Mouse (Mus musculus): ENCODE results near the gene Prss30. TPM values are rescaled to one million over a fixed set of nuclear protein-coding genes. Genes with fewer than 3 reads are reported as not detected.
"Not testable (repeated sequence)": the region's sequence is repeated elsewhere in the genome, so short reads cannot be mapped to it uniquely, and the experiment has no call there.

Gene Prss30
- polyA plus RNA-seq, 1 experiment from 2014 or later, result not detected

DNA sequence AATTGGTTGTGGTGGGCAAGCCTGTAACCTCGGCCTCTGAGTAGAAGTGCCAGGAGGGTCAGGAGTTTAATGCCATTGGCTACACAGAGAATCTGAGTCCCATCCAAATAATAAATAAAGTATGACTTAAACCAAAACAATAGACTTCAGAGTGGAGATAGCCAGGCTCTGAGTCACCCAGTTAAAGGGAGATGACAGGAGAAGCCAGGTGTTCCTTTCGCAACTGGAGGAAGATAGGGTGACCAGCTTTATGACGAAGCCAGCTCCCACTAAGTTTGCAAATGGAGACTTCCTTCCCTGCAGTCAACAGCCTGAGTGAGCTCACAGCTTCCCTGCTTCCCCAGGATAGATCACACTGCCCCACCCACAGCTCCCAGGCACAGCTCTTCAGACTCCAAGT is 895 bp downstream of the Prss30 start:
- Histone ChIP-seq H3K27me3 (no peaks in the 10 kb centered on the region), H3K4me2 (no peak overlapping the region), H3K36me3 (no peaks in the 10 kb centered on the region), H3K4me1 (no peaks in the 10 kb centered on the region), H3K9me3 (no peaks in the 10 kb centered on the region), H3K9ac (no peak overlapping the region), H3K4me3 (no peak overlapping the region), H3K27ac (no peak overlapping the region)
- 52% methylated on average over 3 of the region's 3 CpGs for WGBS
- ATAC-seq (ENCODE audit: insufficient number of reproducible peaks, low FRiP score, low TSS enrichment, low read depth), result no peak

- no peaks in the 10 kb centered on the region for H3K4me1 ChIP-seq
- no peaks in the 10 kb centered on the region for H3K9me3 ChIP-seq
- no peak overlapping the region for H3K27ac ChIP-seq
- H3K9ac ChIP-seq, result no peak overlapping the region
- no peaks in the 10 kb centered on the region for H3K36me3 ChIP-seq
- no peak overlapping the region for H3K4me3 ChIP-seq
- WGBS, result 81% methylated on average over 4 of the region's 4 CpGs
- H3K27me3 ChIP-seq, result no peaks in the 10 kb centered on the region
- no peak for ATAC-seq (ENCODE audit: insufficient number of reproducible peaks, low FRiP score, low TSS enrichment, low read depth)
- H3K4me2 ChIP-seq, result no peak overlapping the region
Observed at GRCm38 (mm10) chr17:23976665-23977064, 3.7 kb downstream of the Prss30 start.

DNA sequence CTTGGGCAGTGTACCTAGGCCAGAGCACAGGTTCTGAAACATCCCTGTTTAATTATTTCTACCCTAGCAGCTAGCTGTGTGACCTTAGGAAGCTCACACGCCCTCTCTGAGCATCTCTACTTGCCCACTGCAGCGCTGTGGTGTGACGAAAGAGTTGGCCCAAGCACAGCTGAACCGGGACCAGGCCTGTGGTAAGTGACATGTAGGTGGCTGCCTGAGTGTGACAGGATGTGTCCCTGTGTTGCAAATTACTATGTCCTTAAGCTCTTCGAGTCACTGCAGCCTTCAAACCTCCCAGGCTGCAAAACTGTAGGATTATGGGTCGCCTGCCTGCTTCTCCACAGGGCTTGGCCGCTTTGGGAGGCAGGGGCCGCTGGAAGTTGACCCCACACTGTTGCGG is 9.1 kb downstream of the Prss30 start:
- no peak overlapping the region for H3K9ac ChIP-seq
- no peak overlapping the region for H3K4me2 ChIP-seq
- no peaks in the 10 kb centered on the region for H3K36me3 ChIP-seq
- H3K4me1 ChIP-seq, result no peaks in the 10 kb centered on the region
- no peaks in the 10 kb centered on the region for H3K27me3 ChIP-seq
- H3K9me3 ChIP-seq, result no peaks in the 10 kb centered on the region
- no peak for ATAC-seq (ENCODE audit: insufficient number of reproducible peaks, low FRiP score, low TSS enrichment, low read depth)
- no peak overlapping the region for H3K27ac ChIP-seq
- 81% methylated on average over 9 of the region's 9 CpGs for WGBS
- no peak overlapping the region for H3K4me3 ChIP-seq

GRCm38 (mm10) chr17:23969231-23969630 is 11.1 kb downstream of the Prss30 start:
- 7% methylated on average over 1 of the region's 1 CpGs for WGBS
- ATAC-seq (ENCODE audit: insufficient number of reproducible peaks, low FRiP score, low TSS enrichment, low read depth), result no peak
- Histone ChIP-seq H3K9ac (no peak overlapping the region), H3K4me1 (no peaks in the 10 kb centered on the region), H3K4me3 (no peak overlapping the region), H3K4me2 (no peak overlapping the region), H3K36me3 (no peaks in the 10 kb centered on the region), H3K27ac (no peak overlapping the region), H3K27me3 (no peaks in the 10 kb centered on the region), H3K9me3 (no peaks in the 10 kb centered on the region)

DNA sequence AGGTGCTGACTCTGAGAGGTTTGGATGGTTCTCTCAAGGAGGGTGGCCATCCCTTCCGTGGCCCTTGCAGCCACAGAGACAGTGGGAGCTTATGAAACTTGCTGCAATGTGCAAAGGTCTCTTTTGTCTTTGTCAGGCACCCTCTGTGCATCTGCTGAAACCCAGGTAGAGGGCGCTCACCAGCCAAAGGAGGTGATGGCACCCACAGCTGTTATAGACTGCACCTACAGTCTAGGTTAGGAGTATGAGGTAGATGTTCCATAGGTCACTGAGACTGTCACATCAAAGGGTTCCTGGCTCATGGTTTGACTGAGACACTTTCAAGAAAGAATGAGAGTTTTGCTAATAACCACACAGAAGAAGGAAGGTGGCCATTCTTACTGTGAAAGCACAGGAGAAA is 11.6 kb downstream of the Prss30 start:
- H3K9me3 ChIP-seq, result no peaks in the 10 kb centered on the region
- no peak overlapping the region for H3K4me3 ChIP-seq
- H3K4me1 ChIP-seq, result no peaks in the 10 kb centered on the region
- H3K27me3 ChIP-seq, result no peaks in the 10 kb centered on the region
- WGBS, result 58% methylated on average over 2 of the region's 2 CpGs
- no peak overlapping the region for H3K4me2 ChIP-seq
- no peak overlapping the region for H3K27ac ChIP-seq
- H3K36me3 ChIP-seq, result no peaks in the 10 kb centered on the region
- H3K9ac ChIP-seq, result no peak overlapping the region
- ATAC-seq (ENCODE audit: insufficient number of reproducible peaks, low FRiP score, low TSS enrichment, low read depth), result no peak

DNA sequence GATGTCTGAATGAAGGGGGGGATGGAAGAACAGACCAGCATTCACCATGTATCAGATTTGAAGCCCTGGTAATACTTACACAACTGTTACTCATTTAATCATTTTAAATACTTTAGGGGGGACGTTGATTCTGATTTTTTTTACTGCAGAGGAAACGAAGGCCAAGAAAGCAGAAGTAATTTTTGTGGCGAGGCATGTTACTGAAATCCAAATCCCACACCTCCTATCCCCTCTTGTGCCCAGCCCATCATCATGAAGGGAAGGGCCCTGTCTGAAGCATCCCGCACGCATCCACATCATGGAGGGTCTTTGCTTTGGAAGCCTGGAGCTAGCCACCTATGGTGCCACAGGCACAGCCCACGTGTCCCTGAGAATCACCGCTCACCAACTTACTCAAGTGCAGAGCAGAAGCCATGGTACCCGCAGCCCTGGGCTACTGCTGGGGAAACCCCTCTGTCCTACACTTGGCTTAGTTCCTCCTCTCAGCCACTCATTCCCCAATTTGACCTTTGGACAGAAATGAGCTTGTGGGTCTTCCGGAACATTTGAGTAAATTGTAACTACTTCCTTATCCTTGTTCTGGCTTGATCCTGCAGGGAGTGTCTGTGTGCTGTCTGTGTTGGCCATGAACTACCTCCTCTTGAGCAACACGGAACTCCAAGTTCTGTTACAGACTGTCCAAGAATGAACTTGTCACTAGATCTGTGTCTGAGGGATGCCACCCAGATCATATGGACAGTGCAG is 13.5 kb downstream of the Prss30 start:
- Histone ChIP-seq H3K9ac (no peak overlapping the region), H3K4me2 (no peak overlapping the region), H3K27ac (no peak overlapping the region), H3K4me3 (no peak overlapping the region), H3K36me3 (no peaks in the 10 kb centered on the region), H3K4me1 (no peaks in the 10 kb centered on the region), H3K9me3 (no peaks in the 10 kb centered on the region), H3K27me3 (no peaks in the 10 kb centered on the region)
- no peak for ATAC-seq (ENCODE audit: insufficient number of reproducible peaks, low FRiP score, low TSS enrichment, low read depth)
- 75% methylated on average over 10 of the region's 10 CpGs for WGBS

DNA sequence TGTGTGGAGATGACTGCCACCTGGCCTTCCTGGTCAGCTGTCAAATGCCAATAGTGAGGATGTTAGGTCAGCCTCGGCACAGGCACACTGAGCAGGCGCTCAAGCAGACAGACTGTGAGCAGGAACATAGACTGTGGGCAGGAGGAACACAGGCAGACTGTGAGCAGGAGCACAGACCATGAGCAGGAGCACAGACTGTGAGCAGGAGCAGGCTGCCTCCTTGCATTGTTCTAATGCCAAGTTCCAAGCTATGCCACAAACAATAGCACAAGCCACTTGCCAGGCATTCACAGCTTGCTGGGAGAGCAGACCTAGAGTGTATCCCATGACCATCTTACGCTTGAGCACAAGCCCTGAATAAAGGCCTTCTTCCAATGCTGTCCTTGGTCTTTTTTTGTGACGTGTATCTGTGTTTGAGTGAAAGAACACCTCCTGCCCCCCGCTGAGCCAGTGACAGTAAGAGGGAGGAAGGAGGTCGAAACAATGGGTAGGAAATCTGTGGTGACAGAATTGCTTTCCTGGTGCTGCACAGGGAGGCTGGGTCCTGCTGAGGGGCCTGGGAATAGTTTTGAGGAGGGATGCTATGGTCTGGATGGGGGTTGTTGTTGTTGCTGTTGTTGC is 14.5 kb downstream of the Prss30 start:
- WGBS, result 42% methylated on average over 6 of the region's 6 CpGs
- Histone ChIP-seq H3K4me2 (no peak overlapping the region), H3K9ac (no peak overlapping the region), H3K36me3 (no peaks in the 10 kb centered on the region), H3K4me3 (no peak overlapping the region), H3K4me1 (no peaks in the 10 kb centered on the region), H3K27ac (no peak overlapping the region), H3K9me3 (no peaks in the 10 kb centered on the region), H3K27me3 (no peaks in the 10 kb centered on the region)
- no peak for ATAC-seq (ENCODE audit: insufficient number of reproducible peaks, low FRiP score, low TSS enrichment, low read depth)

GRCm38 (mm10) chr17:23961573-23962122 is 18.7 kb downstream of the Prss30 start:
- WGBS, result 57% methylated on average over 4 of the region's 4 CpGs
- Histone ChIP-seq H3K27ac (no peak overlapping the region), H3K27me3 (no peaks in the 10 kb centered on the region), H3K9ac (no peak overlapping the region), H3K36me3 (no peaks in the 10 kb centered on the region), H3K4me3 (no peak overlapping the region), H3K9me3 (no peaks in the 10 kb centered on the region), H3K4me1 (no peaks in the 10 kb centered on the region), H3K4me2 (no peak overlapping the region)
- ATAC-seq (ENCODE audit: insufficient number of reproducible peaks, low FRiP score, low TSS enrichment, low read depth), result no peak

DNA sequence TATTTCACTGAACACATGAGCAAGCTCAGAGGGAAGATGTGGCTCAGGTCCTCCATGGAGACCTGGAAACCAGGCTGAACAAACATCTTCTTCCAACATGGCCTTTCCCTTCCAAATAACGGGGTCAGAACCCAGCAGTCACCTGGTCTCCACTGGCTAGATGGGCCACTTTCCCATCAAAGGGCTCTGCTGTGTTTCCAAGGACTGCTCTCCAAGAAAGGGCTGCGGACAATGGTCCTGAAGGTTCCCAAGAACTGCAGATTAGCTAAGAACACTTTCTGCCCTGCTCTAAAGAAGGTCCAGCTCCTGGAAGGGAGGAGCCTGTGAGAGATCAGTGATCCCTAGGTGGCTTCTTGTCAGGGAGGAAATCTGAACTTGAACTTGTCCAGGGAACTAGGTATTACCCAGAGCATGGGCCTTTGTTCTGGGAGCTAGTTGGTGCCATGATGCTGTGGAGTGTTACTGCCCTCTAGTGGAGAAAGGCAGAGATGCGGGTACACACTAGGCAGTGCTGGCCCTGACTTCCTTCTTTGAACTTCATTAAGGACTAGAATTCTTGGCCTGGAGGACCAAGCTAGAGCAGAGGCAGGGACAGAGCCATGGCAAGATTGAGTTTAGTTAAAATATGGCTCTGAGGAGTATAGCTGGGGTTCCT is 20.2 kb downstream of the Prss30 start:
- Histone ChIP-seq H3K9me3 (no peaks in the 10 kb centered on the region), H3K4me3 (no peak overlapping the region), H3K4me1 (no peaks in the 10 kb centered on the region), H3K4me2 (no peak overlapping the region), H3K36me3 (no peaks in the 10 kb centered on the region), H3K9ac (no peak overlapping the region), H3K27ac (no peak overlapping the region), H3K27me3 (no peaks in the 10 kb centered on the region)
- peak; percentile 73; the same call in 1 of the 2 replicates for ATAC-seq (ENCODE audit: insufficient number of reproducible peaks, low FRiP score, low TSS enrichment, low read depth)
- 41% methylated on average over 3 of the region's 3 CpGs for WGBS

- WGBS, result 83% methylated on average over 5 of the region's 5 CpGs
- no peak for ATAC-seq (ENCODE audit: insufficient number of reproducible peaks, low FRiP score, low TSS enrichment, low read depth)
Observed at GRCm38 (mm10) chr17:23955174-23955573, 25.2 kb downstream of the Prss30 start, which contains the start of gene Sbpl. Gene Sbpl (minus strand): TSS chr17:23955274.

GRCm38 (mm10) chr17:23950828-23951227 is 29.5 kb downstream of the Prss30 start:
- H3K9me3 ChIP-seq; ATAC-seq (ENCODE audit: insufficient number of reproducible peaks, low FRiP score, low TSS enrichment, low read depth); H3K36me3 ChIP-seq; H3K9ac ChIP-seq; H3K4me1 ChIP-seq; H3K4me3 ChIP-seq; H3K27ac ChIP-seq; H3K27me3 ChIP-seq; H3K4me2 ChIP-seq: not testable (repeated sequence)
- WGBS, result 72% methylated on average over 4 of the region's 4 CpGs

More at GRCm38 (mm10) chr17:23955174-23955573, 25.2 kb downstream of the Prss30 start, which contains the start of gene Sbpl:
- Histone ChIP-seq H3K4me2 (no peak within 1 kb of the TSS), H3K4me1 (no peaks in the 10 kb centered on the region), H3K9ac (no peak within 1 kb of the TSS), H3K4me3 (no peak within 1 kb of the TSS), H3K9me3 (no peaks in the 10 kb centered on the region), H3K27ac (no peak within 1 kb of the TSS), H3K36me3 (no peaks in the 10 kb centered on the region), H3K27me3 (no peaks in the 10 kb centered on the region)

DNA sequence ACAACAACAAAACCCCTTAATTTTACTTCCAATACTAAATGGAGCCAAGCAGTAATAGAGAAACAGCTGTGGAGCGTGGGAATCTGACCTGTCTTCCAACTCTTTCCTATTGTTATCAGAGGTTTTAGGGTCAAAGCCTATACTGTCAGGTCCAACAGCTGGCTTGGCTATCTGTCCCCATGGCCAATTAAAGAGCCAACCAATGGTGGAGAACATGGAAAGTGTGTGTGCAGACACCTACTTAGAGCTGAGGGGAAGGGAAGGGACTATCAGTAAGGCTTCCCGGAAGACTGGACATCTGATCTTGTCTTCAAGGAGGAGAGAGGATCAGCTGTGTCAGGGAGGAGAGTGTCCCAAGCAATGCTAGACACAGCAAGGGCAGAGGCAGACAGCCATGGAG is 31.3 kb downstream of the Prss30 start:
- 92% methylated on average over 2 of the region's 2 CpGs for WGBS
- H3K9me3 ChIP-seq, result no peaks in the 10 kb centered on the region
- ATAC-seq (ENCODE audit: insufficient number of reproducible peaks, low FRiP score, low TSS enrichment, low read depth), result no peak
- H3K4me3 ChIP-seq, result no peak overlapping the region
- H3K4me2 ChIP-seq, result no peak overlapping the region
- no peaks in the 10 kb centered on the region for H3K4me1 ChIP-seq
- no peaks in the 10 kb centered on the region for H3K27me3 ChIP-seq
- H3K9ac ChIP-seq, result no peak overlapping the region
- H3K36me3 ChIP-seq, result no peaks in the 10 kb centered on the region
- no peak overlapping the region for H3K27ac ChIP-seq

Data from limb, embryonic 15.5 days (tissue).